Mouse (Mus musculus): ENCODE data around the gene Svs3a. TPM values are rescaled to one million over a fixed set of nuclear protein-coding genes. Genes with fewer than 3 reads are reported as not detected.
"Not testable (repeated sequence)": the region's sequence is repeated elsewhere in the genome, so short reads cannot be mapped to it uniquely, and the experiment has no call there.

The Svs3a gene
- polyA plus RNA-seq (2012; rRNA removed) = not detected in 2 replicates

- not testable (repeated sequence) for H3K4me1 ChIP-seq (ENCODE audit: control insufficient read depth, insufficient read depth, low read length); H3K4me3 ChIP-seq (replicated peaks; ENCODE audit: insufficient read depth, low read depth, low read length); DNase-seq; H3K27me3 ChIP-seq (ENCODE audit: control insufficient read depth, insufficient read depth, low read length); H3K27ac ChIP-seq (ENCODE audit: insufficient read depth, low read length)
- WGBS = 79% methylated on average over 1 of the region's 1 CpGs
Measured at GRCm38 (mm10) chr2:164288968-164289367, at the start of gene Svs3a. Svs3a (plus strand) TSS chr2:164289268.

DNA sequence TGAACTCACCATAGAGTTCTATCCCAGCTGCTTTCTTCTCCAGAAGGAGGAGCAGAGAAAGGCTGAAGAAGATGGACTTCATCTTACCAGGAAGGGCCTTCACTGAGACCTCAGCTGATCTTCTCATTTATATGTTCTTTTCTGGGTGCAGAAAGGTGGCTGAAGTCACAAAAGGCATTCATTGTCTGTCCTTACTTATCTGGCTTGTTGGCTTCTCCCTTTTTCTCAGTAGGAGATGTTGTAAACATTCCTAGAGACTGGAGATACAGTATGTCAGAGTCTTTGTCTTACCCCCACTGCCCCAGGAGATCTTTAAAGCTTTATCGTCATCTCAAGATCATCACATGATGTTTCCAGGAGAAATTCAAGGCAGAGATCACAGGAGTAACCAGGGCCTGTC lies 32.5 kb upstream of the Svs3a start, which contains the start of gene Svs3b:
Svs3b (minus strand) TSS at position 101 of the 400 bp plus-strand sequence.
- H3K4me1 ChIP-seq (ENCODE audit: control insufficient read depth, insufficient read depth, low read length); H3K4me3 ChIP-seq (replicated peaks; ENCODE audit: insufficient read depth, low read depth, low read length); H3K27me3 ChIP-seq (ENCODE audit: control insufficient read depth, insufficient read depth, low read length); DNase-seq; H3K27ac ChIP-seq (ENCODE audit: insufficient read depth, low read length): not testable (repeated sequence)
- whole genome bisulfite sequencing = 77% methylated on average over 1 of the region's 1 CpGs

- TF ChIP-seq CTCF (IDR thresholded peaks at IDR 0.05; ENCODE audit: borderline replicate concordance, insufficient read depth, low read depth, low read length) (no peak), POLR2A (IDR thresholded peaks at IDR 0.05; ENCODE audit: borderline replicate concordance, insufficient read depth, low read length) (no peak)
- Histone ChIP-seq H3K27me3 (ENCODE audit: control insufficient read depth, insufficient read depth, low read length) (no peaks in the 10 kb centered on the region; the same call in 1 of the 2 replicates), H3K27ac (ENCODE audit: insufficient read depth, low read length) (no peak within 1 kb of the TSS), H3K4me3 (replicated peaks; ENCODE audit: insufficient read depth, low read depth, low read length) (no peak within 1 kb of the TSS), H3K4me1 (ENCODE audit: control insufficient read depth, insufficient read depth, low read length) (no peaks in the 10 kb centered on the region)
- no peak for DNase-seq
- 94% methylated on average over 4 of the region's 4 CpGs for WGBS
Measured at GRCm38 (mm10) chr2:164278359-164278758, 10.7 kb upstream of the Svs3a start, which contains the start of gene Svs4. Svs4 (minus strand) TSS chr2:164278459.

DNA sequence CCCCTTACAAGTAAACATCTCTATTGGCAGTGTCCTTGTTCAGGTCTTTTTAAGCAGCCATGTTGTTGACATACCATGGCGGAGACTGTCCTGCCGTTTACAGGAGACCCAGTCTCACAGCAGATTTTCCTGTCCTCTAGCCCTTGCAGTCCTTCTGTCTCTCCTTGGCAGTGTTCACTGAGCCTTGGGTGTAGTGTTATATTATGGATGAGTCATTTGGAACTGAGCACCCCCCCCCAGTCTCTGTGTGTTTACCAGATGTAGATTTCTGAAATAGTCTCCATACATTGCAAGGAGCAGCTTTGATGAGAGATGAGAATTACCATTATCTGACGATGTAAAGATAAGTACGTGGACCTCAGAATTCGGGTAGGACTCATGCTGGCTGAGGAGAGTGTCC lies 23.5 kb downstream of the Svs3a start:
- no peak for DNase-seq
- WGBS = 83% methylated on average over 5 of the region's 5 CpGs
- Histone ChIP-seq H3K27ac (ENCODE audit: insufficient read depth, low read length) (no peak overlapping the region), H3K4me3 (replicated peaks; ENCODE audit: insufficient read depth, low read depth, low read length) (no peak overlapping the region), H3K27me3 (ENCODE audit: control insufficient read depth, insufficient read depth, low read length) (no peaks in the 10 kb centered on the region), H3K4me1 (ENCODE audit: control insufficient read depth, insufficient read depth, low read length) (no peaks in the 10 kb centered on the region)
- TF ChIP-seq CTCF (IDR thresholded peaks at IDR 0.05; ENCODE audit: borderline replicate concordance, insufficient read depth, low read depth, low read length) (no peak), POLR2A (IDR thresholded peaks at IDR 0.05; ENCODE audit: borderline replicate concordance, insufficient read depth, low read length) (no peak)

GRCm38 (mm10) chr2:164315460-164315859 lies 26.4 kb downstream of the Svs3a start:
- not testable (repeated sequence) for H3K27me3 ChIP-seq (ENCODE audit: control insufficient read depth, insufficient read depth, low read length); H3K4me3 ChIP-seq (replicated peaks; ENCODE audit: insufficient read depth, low read depth, low read length); H3K27ac ChIP-seq (ENCODE audit: insufficient read depth, low read length); H3K4me1 ChIP-seq (ENCODE audit: control insufficient read depth, insufficient read depth, low read length); DNase-seq

- not testable (repeated sequence) for DNase-seq; H3K4me1 ChIP-seq (ENCODE audit: control insufficient read depth, insufficient read depth, low read length); H3K27me3 ChIP-seq (ENCODE audit: control insufficient read depth, insufficient read depth, low read length); H3K4me3 ChIP-seq (replicated peaks; ENCODE audit: insufficient read depth, low read depth, low read length); H3K27ac ChIP-seq (ENCODE audit: insufficient read depth, low read length)
- WGBS = 69% methylated on average over 1 of the region's 1 CpGs
Measured at GRCm38 (mm10) chr2:164316451-164316850, 27.4 kb downstream of the Svs3a start, which contains the start of gene Svs6. Svs6 (plus strand) TSS chr2:164316751.

- no peak for DNase-seq
- WGBS = 85% methylated on average over 6 of the region's 6 CpGs
- no peaks in the 10 kb centered on the region for H3K27me3 ChIP-seq (ENCODE audit: control insufficient read depth, insufficient read depth, low read length)
- no peak overlapping the region for H3K4me3 ChIP-seq (replicated peaks; ENCODE audit: insufficient read depth, low read depth, low read length)
- H3K4me1 ChIP-seq (ENCODE audit: control insufficient read depth, insufficient read depth, low read length) = no peaks in the 10 kb centered on the region
- TF ChIP-seq POLR2A (IDR thresholded peaks at IDR 0.05; ENCODE audit: borderline replicate concordance, insufficient read depth, low read length) = no peak
- TF ChIP-seq CTCF (IDR thresholded peaks at IDR 0.05; ENCODE audit: borderline replicate concordance, insufficient read depth, low read depth, low read length) = no peak
- no peak overlapping the region for H3K27ac ChIP-seq (ENCODE audit: insufficient read depth, low read length)
Measured at GRCm38 (mm10) chr2:164320983-164321382, 31.9 kb downstream of the Svs3a start.

DNA sequence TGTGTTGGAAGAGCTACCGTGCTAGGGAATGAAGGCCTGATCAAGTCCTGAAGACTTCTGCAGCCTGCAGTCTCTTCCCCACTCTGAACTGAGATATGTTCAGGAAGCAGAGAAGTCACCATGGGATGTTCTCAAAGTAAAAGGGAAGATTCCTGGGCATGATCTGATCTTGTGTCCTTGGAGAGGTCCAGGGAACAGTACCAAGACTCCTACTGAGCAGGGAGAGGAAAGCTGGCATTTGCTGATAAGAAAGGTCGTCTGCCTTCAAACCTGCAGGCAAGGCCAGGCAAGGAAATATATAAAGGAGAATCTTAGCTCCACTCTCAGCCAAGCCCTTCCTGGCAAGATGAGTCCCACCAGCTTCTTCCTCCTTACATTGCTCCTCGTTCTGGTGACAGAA lies 43.4 kb downstream of the Svs3a start, which contains the start of gene Svs5:
Svs5 (plus strand) TSS at position 301 of the 400 bp plus-strand sequence.
- DNase-seq; H3K4me3 ChIP-seq (replicated peaks; ENCODE audit: insufficient read depth, low read depth, low read length); H3K27me3 ChIP-seq (ENCODE audit: control insufficient read depth, insufficient read depth, low read length); H3K27ac ChIP-seq (ENCODE audit: insufficient read depth, low read length); H3K4me1 ChIP-seq (ENCODE audit: control insufficient read depth, insufficient read depth, low read length): not testable (repeated sequence)
- WGBS = 69% methylated on average over 3 of the region's 3 CpGs

Other genes starting within 250 kb of the Svs3a start
- gene Stk4, start 218.9 kb upstream of the Svs3a start, polyA plus RNA-seq (2012; rRNA removed) = 17.1 and 18.7 TPM in 2 replicates
- gene Tomm34, start 218.1 kb upstream of the Svs3a start, polyA plus RNA-seq (2012; rRNA removed) = 66.9 and 71.5 TPM in 2 replicates
- 2.3 TPM in 2 replicates for gene Kcns1, start 118.2 kb upstream of the Svs3a start, polyA plus RNA-seq (2012; rRNA removed)
- not detected in 2 replicates for gene Wfdc5, start 106.5 kb upstream of the Svs3a start, polyA plus RNA-seq (2012; rRNA removed)
- gene Wfdc12, start 98.7 kb upstream of the Svs3a start, polyA plus RNA-seq (2012; rRNA removed) = 0.15 TPM in 1 of 2 replicates, not detected in the other
- gene Wfdc15a, start 89.1 kb upstream of the Svs3a start, polyA plus RNA-seq (2012; rRNA removed) = not detected in 2 replicates
- gene Wfdc15b, start 67.6 kb upstream of the Svs3a start, polyA plus RNA-seq (2012; rRNA removed) = not detected in 2 replicates
- gene Svs2, start 50.8 kb upstream of the Svs3a start, polyA plus RNA-seq (2012; rRNA removed) = not detected in 2 replicates
- not detected in 2 replicates for gene Svs3b, start 32.6 kb upstream of the Svs3a start, polyA plus RNA-seq (2012; rRNA removed)
- not detected in 2 replicates for gene Svs4, start 10.8 kb upstream of the Svs3a start, polyA plus RNA-seq (2012; rRNA removed)
- gene Svs6, start 27.5 kb downstream of the Svs3a start, polyA plus RNA-seq (2012; rRNA removed) = not detected in 2 replicates
- gene Svs5, start 43.5 kb downstream of the Svs3a start, polyA plus RNA-seq (2012; rRNA removed) = 0.20 TPM in 1 of 2 replicates, not detected in the other
- 0.80 TPM in 1 of 2 replicates, not detected in the other for gene Slpi, start 99.8 kb downstream of the Svs3a start, polyA plus RNA-seq (2012; rRNA removed)
- gene Rbpjl, start 113.9 kb downstream of the Svs3a start, polyA plus RNA-seq (2012; rRNA removed) = 0.34 and 0.36 TPM in 2 replicates
- 5.5 and 5.9 TPM in 2 replicates for gene Matn4, start 115.9 kb downstream of the Svs3a start, polyA plus RNA-seq (2012; rRNA removed)
- gene Sdc4, start 154.6 kb downstream of the Svs3a start, polyA plus RNA-seq (2012; rRNA removed) = 65.7 and 69.5 TPM in 2 replicates
- gene Sys1, start 167.7 kb downstream of the Svs3a start, polyA plus RNA-seq (2012; rRNA removed) = 73.7 and 75.4 TPM in 2 replicates
- gene Gm20458, start 171.7 kb downstream of the Svs3a start, polyA plus RNA-seq (2012; rRNA removed) = 16.7 and 21.0 TPM in 2 replicates
- not detected in 2 replicates for gene Trp53tg5, start 184.5 kb downstream of the Svs3a start, polyA plus RNA-seq (2012; rRNA removed)
- 428 and 462 TPM in 2 replicates for gene Dbndd2, start 196.8 kb downstream of the Svs3a start, polyA plus RNA-seq (2012; rRNA removed)
- 103 and 109 TPM in 2 replicates for gene Pigt, start 208.3 kb downstream of the Svs3a start, polyA plus RNA-seq (2012; rRNA removed)

All from cerebellum, adult 2 months (tissue).